Mouse (Mus musculus) ovary, adult 2 months (tissue): ENCODE results near the gene Eif3k. TPM values are rescaled to one million over a fixed set of nuclear protein-coding genes. Genes with fewer than 3 reads are reported as not detected.

Experiments
- polyA plus RNA-seq: library from polyadenylated mRNA; depleted of rRNA; stranded (reverse); fragments of >200 nt; gene quantifications from 2 replicates; pipeline ENCODE4 v1.2.3, GENCODE M21; 2012; rRNA removed

Eif3k gene
- 251 and 352 TPM in 2 replicates for polyA plus RNA-seq

DNA sequence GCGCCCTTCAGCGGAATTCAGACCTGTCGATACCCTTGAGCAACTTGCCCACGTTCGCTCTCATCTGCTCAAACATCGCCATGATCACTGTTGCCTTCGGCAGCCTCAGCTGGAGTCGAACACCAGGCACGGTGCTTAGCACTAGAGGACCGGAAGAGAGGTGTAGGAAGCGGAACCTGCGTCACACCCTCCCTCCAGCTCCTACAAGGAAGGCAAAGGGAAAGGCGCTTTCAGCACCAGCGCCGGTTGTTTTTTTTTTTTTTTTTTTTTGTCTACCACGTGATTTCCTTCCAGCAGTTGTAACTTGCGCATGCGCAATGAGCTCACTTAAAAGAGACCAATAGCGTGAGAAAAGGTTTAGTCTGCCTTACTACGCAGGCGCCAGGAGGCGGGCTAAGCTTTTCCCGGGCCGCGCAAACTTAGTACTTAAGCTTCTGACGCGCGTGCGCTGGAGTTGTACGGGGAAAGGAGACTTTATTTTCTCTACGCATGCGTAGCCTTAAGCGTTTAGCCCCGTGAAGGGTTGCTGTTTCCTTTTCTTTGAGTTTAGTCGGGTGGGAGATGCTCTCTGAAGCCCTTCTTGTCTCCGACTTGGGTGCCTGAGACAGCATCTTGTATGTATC lies at the start of gene Eif3k, which contains the start of gene Map4k1:
Eif3k (minus strand) TSS at position 214 of the 623 bp plus-strand sequence.
Map4k1 (plus strand) TSS at position 400 of the 623 bp plus-strand sequence.

GRCm38 (mm10) chr7:28961927-28962670 lies 19.6 kb downstream of the Eif3k start, which contains the start of gene Actn4:
TSS of gene Actn4 (minus strand) at chr7:28962340.

Other genes with a start within 250 kb of the Eif3k start
- 105 and 112 TPM in 2 replicates for gene Mrps12, start 240.0 kb downstream of the Eif3k start, polyA plus RNA-seq
- 25.8 and 31.4 TPM in 2 replicates for gene Sars2, start 239.9 kb downstream of the Eif3k start, polyA plus RNA-seq
- gene Ccer2, start 225.7 kb downstream of the Eif3k start, polyA plus RNA-seq = not detected in 2 replicates
- 78.6 and 92.9 TPM in 2 replicates for gene Sirt2, start 215.1 kb downstream of the Eif3k start, polyA plus RNA-seq
- 56.1 and 60.3 TPM in 2 replicates for gene Nfkbib, start 214.4 kb downstream of the Eif3k start, polyA plus RNA-seq
- gene Rinl, start 192.9 kb downstream of the Eif3k start, polyA plus RNA-seq = 2.7 and 2.8 TPM in 2 replicates
- gene Hnrnpl, start 173.3 kb downstream of the Eif3k start, polyA plus RNA-seq = 204 and 341 TPM in 2 replicates
- gene Ech1, start 156.6 kb downstream of the Eif3k start, polyA plus RNA-seq = 442 and 460 TPM in 2 replicates
- 20.6 and 30.5 TPM in 2 replicates for gene Lgals4, start 148.0 kb downstream of the Eif3k start, polyA plus RNA-seq
- gene Lgals7, start 118.0 kb downstream of the Eif3k start, polyA plus RNA-seq = 46.3 and 60.8 TPM in 2 replicates
- 0.78 and 1.0 TPM in 2 replicates for gene Capn12, start 100.4 kb downstream of the Eif3k start, polyA plus RNA-seq
- gene Actn4, start 19.5 kb downstream of the Eif3k start, polyA plus RNA-seq = 365 and 372 TPM in 2 replicates
- gene Map4k1, start 186 bp upstream of the Eif3k start, polyA plus RNA-seq = 5.6 and 5.7 TPM in 2 replicates
- gene Ryr1, start 143.3 kb upstream of the Eif3k start, polyA plus RNA-seq = 1.9 and 2.0 TPM in 2 replicates
- 18.4 and 21.5 TPM in 2 replicates for gene Rasgrp4, start 153.0 kb upstream of the Eif3k start, polyA plus RNA-seq
- gene Fam98c, start 174.4 kb upstream of the Eif3k start, polyA plus RNA-seq = 43.0 and 44.4 TPM in 2 replicates
- 2.7 and 3.8 TPM in 2 replicates for gene Ggn, start 188.3 kb upstream of the Eif3k start, polyA plus RNA-seq
- 12.1 and 12.7 TPM in 2 replicates for gene Spred3, start 188.5 kb upstream of the Eif3k start, polyA plus RNA-seq
- gene Psmd8, start 198.8 kb upstream of the Eif3k start, polyA plus RNA-seq = 139 and 159 TPM in 2 replicates
- gene Catsperg1, start 232.2 kb upstream of the Eif3k start, polyA plus RNA-seq = 2.4 and 3.1 TPM in 2 replicates